Mouse (Mus musculus): ENCODE data around the gene Lrrn4cl. TPM values are rescaled to one million over a fixed set of nuclear protein-coding genes. Genes with fewer than 3 reads are reported as not detected.

Lrrn4cl gene
- polyA plus RNA-seq, 1 experiment from 2014 or later = 0.10 TPM

GRCm38 (mm10) chr19:8839908-8840791, 10.4 kb upstream of the Lrrn4cl start:
- Histone ChIP-seq H3K9me3 (replicated peaks; ENCODE audit: control insufficient read depth, low read length) (no peaks in the 10 kb centered on the region), H3K27ac (replicated peaks; ENCODE audit: low read depth, low read length) (no peak overlapping the region), H3K4me1 (ENCODE audit: control insufficient read depth, insufficient read depth, low read length) (peaks cover 2% of the 10 kb centered on the region; the same call in 1 of the 2 replicates), H3K9ac (replicated peaks; ENCODE audit: low read length) (peak overlapping the region; percentile 52), H3K4me2 (ENCODE audit: low read depth, low read length) (peak overlapping the region; percentile 62), H3K27me3 (ENCODE audit: control insufficient read depth, insufficient read depth, low read length) (no peaks in the 10 kb centered on the region), H3K36me3 (replicated peaks; ENCODE audit: control insufficient read depth, insufficient read depth, low read depth, low read length) (no peaks in the 10 kb centered on the region), H3K4me3 (ENCODE audit: low read depth, low read length) (peak overlapping the region; percentile 27)
- 22% methylated on average over 29 of the region's 29 CpGs for WGBS
- ATAC-seq (replicated peaks; ENCODE audit: insufficient number of reproducible peaks, low FRiP score, low TSS enrichment, low read depth) (peak; percentile 66; the same call in 1 of the 2 replicates), DNase-seq (ENCODE audit: low spot score) (peak; percentile 68)

- Histone ChIP-seq H3K9me3 (replicated peaks; ENCODE audit: control insufficient read depth, low read length) (no peaks in the 10 kb centered on the region), H3K27ac (replicated peaks; ENCODE audit: low read depth, low read length) (no peak overlapping the region), H3K4me3 (ENCODE audit: low read depth, low read length) (no peak overlapping the region), H3K4me1 (ENCODE audit: control insufficient read depth, insufficient read depth, low read length) (peaks cover 2% of the 10 kb centered on the region; the same call in 1 of the 2 replicates), H3K9ac (replicated peaks; ENCODE audit: low read length) (no peak overlapping the region), H3K36me3 (replicated peaks; ENCODE audit: control insufficient read depth, insufficient read depth, low read depth, low read length) (no peaks in the 10 kb centered on the region), H3K4me2 (ENCODE audit: low read depth, low read length) (peak overlapping the region; percentile 62), H3K27me3 (ENCODE audit: control insufficient read depth, insufficient read depth, low read length) (no peaks in the 10 kb centered on the region)
- DNase-seq (ENCODE audit: low spot score) (no peak), ATAC-seq (replicated peaks; ENCODE audit: insufficient number of reproducible peaks, low FRiP score, low TSS enrichment, low read depth) (no peak)
- 90% methylated on average over 7 of the region's 7 CpGs for WGBS
Observed at GRCm38 (mm10) chr19:8841012-8841411, 9.6 kb upstream of the Lrrn4cl start.

GRCm38 (mm10) chr19:8842961-8843360, 7.6 kb upstream of the Lrrn4cl start:
- Histone ChIP-seq H3K27me3 (ENCODE audit: control insufficient read depth, insufficient read depth, low read length) (no peaks in the 10 kb centered on the region), H3K9me3 (replicated peaks; ENCODE audit: control insufficient read depth, low read length) (no peaks in the 10 kb centered on the region), H3K9ac (replicated peaks; ENCODE audit: low read length) (no peak overlapping the region), H3K4me1 (ENCODE audit: control insufficient read depth, insufficient read depth, low read length) (peaks cover 2% of the 10 kb centered on the region; the same call in 1 of the 2 replicates), H3K27ac (replicated peaks; ENCODE audit: low read depth, low read length) (no peak overlapping the region), H3K4me2 (ENCODE audit: low read depth, low read length) (no peak overlapping the region), H3K4me3 (ENCODE audit: low read depth, low read length) (no peak overlapping the region), H3K36me3 (replicated peaks; ENCODE audit: control insufficient read depth, insufficient read depth, low read depth, low read length) (no peaks in the 10 kb centered on the region)
- DNase-seq (ENCODE audit: low spot score) (no peak), ATAC-seq (replicated peaks; ENCODE audit: insufficient number of reproducible peaks, low FRiP score, low TSS enrichment, low read depth) (no peak)
- 87% methylated on average over 6 of the region's 6 CpGs for WGBS

GRCm38 (mm10) chr19:8844371-8845129, 6.0 kb upstream of the Lrrn4cl start:
- DNase-seq (ENCODE audit: low spot score) = peak; percentile 89
- Histone ChIP-seq H3K27ac (replicated peaks; ENCODE audit: low read depth, low read length) (no peak overlapping the region), H3K4me2 (ENCODE audit: low read depth, low read length) (no peak overlapping the region), H3K27me3 (ENCODE audit: control insufficient read depth, insufficient read depth, low read length) (no peaks in the 10 kb centered on the region), H3K9ac (replicated peaks; ENCODE audit: low read length) (no peak overlapping the region), H3K36me3 (replicated peaks; ENCODE audit: control insufficient read depth, insufficient read depth, low read depth, low read length) (no peaks in the 10 kb centered on the region), H3K9me3 (replicated peaks; ENCODE audit: control insufficient read depth, low read length) (no peaks in the 10 kb centered on the region), H3K4me1 (ENCODE audit: control insufficient read depth, insufficient read depth, low read length) (0 out of 2 replicates have a peak, but pooled peaks cover 2% of the 10 kb centered on the region), H3K4me3 (ENCODE audit: low read depth, low read length) (no peak overlapping the region)
- no peak for ATAC-seq (replicated peaks; ENCODE audit: insufficient number of reproducible peaks, low FRiP score, low TSS enrichment, low read depth)
- 67% methylated on average over 5 of the region's 5 CpGs for WGBS

GRCm38 (mm10) chr19:8848356-8848755, 2.2 kb upstream of the Lrrn4cl start:
- ATAC-seq (replicated peaks; ENCODE audit: insufficient number of reproducible peaks, low FRiP score, low TSS enrichment, low read depth) (no peak), DNase-seq (ENCODE audit: low spot score) (no peak)
- Histone ChIP-seq H3K36me3 (replicated peaks; ENCODE audit: control insufficient read depth, insufficient read depth, low read depth, low read length) (no peaks in the 10 kb centered on the region), H3K4me2 (ENCODE audit: low read depth, low read length) (no peak overlapping the region), H3K4me1 (ENCODE audit: control insufficient read depth, insufficient read depth, low read length) (peaks cover 4% of the 10 kb centered on the region), H3K9ac (replicated peaks; ENCODE audit: low read length) (no peak overlapping the region), H3K4me3 (ENCODE audit: low read depth, low read length) (no peak overlapping the region), H3K27me3 (ENCODE audit: control insufficient read depth, insufficient read depth, low read length) (no peaks in the 10 kb centered on the region), H3K9me3 (replicated peaks; ENCODE audit: control insufficient read depth, low read length) (no peaks in the 10 kb centered on the region), H3K27ac (replicated peaks; ENCODE audit: low read depth, low read length) (no peak overlapping the region)
- 72% methylated on average over 5 of the region's 5 CpGs for WGBS

- Histone ChIP-seq H3K9me3 (replicated peaks; ENCODE audit: control insufficient read depth, low read length) (no peaks in the 10 kb centered on the region), H3K27ac (replicated peaks; ENCODE audit: low read depth, low read length) (no peak overlapping the region), H3K4me2 (ENCODE audit: low read depth, low read length) (no peak overlapping the region), H3K36me3 (replicated peaks; ENCODE audit: control insufficient read depth, insufficient read depth, low read depth, low read length) (no peaks in the 10 kb centered on the region), H3K27me3 (ENCODE audit: control insufficient read depth, insufficient read depth, low read length) (no peaks in the 10 kb centered on the region), H3K4me3 (ENCODE audit: low read depth, low read length) (no peak overlapping the region), H3K9ac (replicated peaks; ENCODE audit: low read length) (no peak overlapping the region; the same call in 1 of the 2 replicates), H3K4me1 (ENCODE audit: control insufficient read depth, insufficient read depth, low read length) (peaks cover 4% of the 10 kb centered on the region)
- no peak for DNase-seq (ENCODE audit: low spot score)
- 55% methylated on average over 7 of the region's 7 CpGs for WGBS
- ATAC-seq (replicated peaks; ENCODE audit: insufficient number of reproducible peaks, low FRiP score, low TSS enrichment, low read depth) = no peak
Observed at GRCm38 (mm10) chr19:8851639-8852038, 1.1 kb downstream of the Lrrn4cl start.

GRCm38 (mm10) chr19:8852236-8852928, 1.8 kb downstream of the Lrrn4cl start:
- ATAC-seq (replicated peaks; ENCODE audit: insufficient number of reproducible peaks, low FRiP score, low TSS enrichment, low read depth) = no peak
- no peaks in the 10 kb centered on the region for H3K9me3 ChIP-seq (replicated peaks; ENCODE audit: control insufficient read depth, low read length)
- WGBS = 60% methylated on average over 10 of the region's 10 CpGs
- H3K36me3 ChIP-seq (replicated peaks; ENCODE audit: control insufficient read depth, insufficient read depth, low read depth, low read length) = no peaks in the 10 kb centered on the region
- H3K4me3 ChIP-seq (ENCODE audit: low read depth, low read length) = no peak overlapping the region
- DNase-seq (ENCODE audit: low spot score) = no peak
- H3K27ac ChIP-seq (replicated peaks; ENCODE audit: low read depth, low read length) = no peak overlapping the region
- peak overlapping the region; percentile 9; the same call in 1 of the 2 replicates for H3K9ac ChIP-seq (replicated peaks; ENCODE audit: low read length)
- H3K27me3 ChIP-seq (ENCODE audit: control insufficient read depth, insufficient read depth, low read length) = no peaks in the 10 kb centered on the region
- H3K4me2 ChIP-seq (ENCODE audit: low read depth, low read length) = no peak overlapping the region
- H3K4me1 ChIP-seq (ENCODE audit: control insufficient read depth, insufficient read depth, low read length) = peaks cover 4% of the 10 kb centered on the region

All from embryonic facial prominence, embryonic 11.5 days (tissue).